Mouse (Mus musculus): Measurements from ENCODE around the gene Olfr453.

DNA sequence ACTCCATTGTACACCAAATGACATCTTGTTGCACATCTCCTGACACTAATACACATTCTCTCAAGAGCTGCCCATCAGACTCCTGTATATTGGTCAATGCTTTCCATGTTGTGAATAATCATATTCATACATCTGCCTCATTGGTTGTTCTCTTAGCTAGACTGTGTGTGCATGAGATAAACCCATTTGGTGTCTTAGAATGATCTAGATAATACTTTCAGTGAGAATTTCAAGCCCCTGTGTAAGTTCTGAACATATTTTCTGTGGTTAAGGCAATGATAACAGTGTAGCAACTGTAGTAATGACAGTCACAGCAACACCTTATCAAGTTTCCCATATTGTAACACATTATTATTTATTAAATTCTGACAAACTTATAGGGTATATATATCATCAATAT, 49.4 kb upstream of the Olfr453 start:
- TF ChIP-seq CTCF (IDR thresholded peaks at IDR 0.05; ENCODE audit: low read depth, low read length), result no peak
- no peak for TF ChIP-seq POLR2AphosphoS5 (IDR thresholded peaks at IDR 0.05; ENCODE audit: insufficient replicate concordance, low read depth, low read length)
- TF ChIP-seq GATA1 (IDR thresholded peaks at IDR 0.05; ENCODE audit: borderline replicate concordance, low read length), result no peak
- no peak for TF ChIP-seq TAL1 (conservative IDR thresholded peaks at IDR 0.05; ENCODE audit: low read depth, low read length)
- TF ChIP-seq GATA2 (IDR thresholded peaks at IDR 0.05; ENCODE audit: borderline replicate concordance, low read depth, low read length), result no peak
